Mouse (Mus musculus) MEL (cell line): ENCODE data around the gene Ctc1. TPM values are rescaled to one million over a fixed set of nuclear protein-coding genes. Genes with fewer than 3 reads are reported as not detected.
A peak's percentile ranks its signal among the peaks of the same experiment; 100 is the strongest.

Source experiments
- DNase-seq: peaks from one replicate; pipeline ENCODE4 v3.0.0; 2011; ENCODE audit warnings: low read depth, low spot score
- H3K27ac ChIP-seq: 2 replicates; pipeline ENCODE4 v1.5.1; 2012; ENCODE audit warnings: low read depth, mild to moderate bottlenecking, control low read depth, low read length, moderate library complexity; ENCODE audit not compliant: control insufficient read depth
- H3K27me3 ChIP-seq, 2 experiments: fragments of 150-350 bp in 1 of 2; sonication (generic) in 1 of 2; 2 replicates each; pipeline ENCODE4 v1.6.1; 2012; ENCODE audit warnings: low read length in 2 of 2, mild to moderate bottlenecking in 2 of 2, improper control_type of control experiment in 1 of 2, moderate library complexity in 1 of 2; ENCODE audit not compliant: insufficient read depth in 2 of 2, control insufficient read depth in 1 of 2
- H3K36me3 ChIP-seq, 2 experiments: 2 replicates each; pipeline ENCODE4 v1.6.1; 2012 to 2014; ENCODE audit warnings: low read length in 2 of 2, improper control_type of control experiment in 1 of 2, inconsistent platforms in 1 of 2, mild to moderate bottlenecking in 1 of 2; ENCODE audit not compliant: insufficient read depth in 2 of 2, control insufficient read depth in 1 of 2
- H3K4me1 ChIP-seq, 2 experiments: fragments of 150-350 bp in 1 of 2; sonication (generic) in 1 of 2; 2 replicates each; pipeline ENCODE4 v1.6.1; 2012; ENCODE audit warnings: low read length in 2 of 2, improper control_type of control experiment in 1 of 2, mild to moderate bottlenecking in 1 of 2; ENCODE audit not compliant: insufficient read depth in 2 of 2, control insufficient read depth in 1 of 2
- H3K4me3 ChIP-seq, 2 experiments: fragments of 150-350 bp in 1 of 2; sonication (generic) in 1 of 2; 2 replicates each; pipeline ENCODE4 v1.5.1; 2012; ENCODE audit warnings: low read depth in 2 of 2, low read length in 2 of 2, mild to moderate bottlenecking in 2 of 2, moderate library complexity in 2 of 2, control low read depth in 1 of 2, improper control_type of control experiment in 1 of 2; ENCODE audit not compliant: control insufficient read depth in 1 of 2, insufficient read depth in 1 of 2
- H3K79me2 ChIP-seq: 2 replicates; pipeline ENCODE4 v1.6.1; 2012; ENCODE audit warnings: mild to moderate bottlenecking, low read length, moderate library complexity; ENCODE audit not compliant: control insufficient read depth, poor library complexity, insufficient read depth
- H3K9ac ChIP-seq: 2 replicates; pipeline ENCODE4 v1.6.1; 2012; ENCODE audit warnings: low read depth, mild to moderate bottlenecking, control low read depth, low read length, moderate library complexity; ENCODE audit not compliant: control insufficient read depth, poor library complexity, severe bottlenecking
- H3K9me3 ChIP-seq: fragments of 150-350 bp; sonication (generic); replicated peaks from 2 replicates; pipeline ENCODE4 v1.6.1; 2012; ENCODE audit warnings: mild to moderate bottlenecking, low read length, improper control_type of control experiment, moderate library complexity; ENCODE audit not compliant: insufficient read depth
- ELF1 ChIP-seq: IDR thresholded peaks from 2 replicates; pipeline ENCODE4 v1.6.1; 2014; ENCODE audit warnings: low read depth, mild to moderate bottlenecking, inconsistent platforms, low read length, improper control_type of control experiment, moderate library complexity
- ETS1 ChIP-seq: IDR thresholded peaks from 2 replicates; pipeline ENCODE4 v1.6.1; 2012; ENCODE audit warnings: low read depth, mild to moderate bottlenecking, inconsistent platforms, low read length, improper control_type of control experiment, moderate library complexity
- MAFK ChIP-seq: IDR thresholded peaks from 2 replicates; pipeline ENCODE4 v1.6.1; 2011; ENCODE audit warnings: low read depth, mild to moderate bottlenecking, low read length, improper control_type of control experiment, borderline replicate concordance
- MAX ChIP-seq: IDR thresholded peaks from 2 replicates; pipeline ENCODE4 v1.6.1; 2011; ENCODE audit warnings: low read length, improper control_type of control experiment
- MAZ ChIP-seq: IDR thresholded peaks from 2 replicates; pipeline ENCODE4 v1.6.1; 2012; ENCODE audit warnings: low read depth, mild to moderate bottlenecking, inconsistent platforms, low read length, improper control_type of control experiment
- MXI1 ChIP-seq: IDR thresholded peaks from 2 replicates; pipeline ENCODE4 v1.6.1; 2011; ENCODE audit warnings: mild to moderate bottlenecking, low read depth, low read length, improper control_type of control experiment
- MYB ChIP-seq: IDR thresholded peaks from 2 replicates; pipeline ENCODE4 v1.6.1; 2011; ENCODE audit warnings: mild to moderate bottlenecking, low read depth, low read length, improper control_type of control experiment
- NELFE ChIP-seq: IDR thresholded peaks from 2 replicates; pipeline ENCODE4 v1.6.1; 2011; ENCODE audit warnings: low read depth, low read length, improper control_type of control experiment
- NRF1 ChIP-seq: IDR thresholded peaks from 2 replicates; pipeline ENCODE4 v1.6.1; 2014; ENCODE audit warnings: low read depth, mild to moderate bottlenecking, inconsistent platforms, low read length, improper control_type of control experiment, moderate library complexity; ENCODE audit not compliant: poor library complexity, insufficient read depth, severe bottlenecking
- RAD21 ChIP-seq: IDR thresholded peaks from 2 replicates; pipeline ENCODE4 v1.6.1; 2011; ENCODE audit warnings: mild to moderate bottlenecking, low read depth, low read length, improper control_type of control experiment
- SIN3A ChIP-seq: IDR thresholded peaks from 2 replicates; pipeline ENCODE4 v1.6.1; 2012; ENCODE audit warnings: low read length, improper control_type of control experiment, inconsistent platforms
- TBP ChIP-seq: IDR thresholded peaks from 2 replicates; pipeline ENCODE4 v1.8.0; 2011; ENCODE audit warnings: low read depth, low read length, improper control_type of control experiment
- USF2 ChIP-seq, 2 experiments: IDR thresholded peaks; 2 replicates each; pipeline ENCODE4 v1.6.1; 2011 to 2012; ENCODE audit warnings: improper control_type of control experiment in 2 of 2, low read length in 2 of 2, borderline replicate concordance in 1 of 2, inconsistent platforms in 1 of 2, low read depth in 1 of 2, mild to moderate bottlenecking in 1 of 2; ENCODE audit not compliant: insufficient read depth in 1 of 2
- ZKSCAN1 ChIP-seq: IDR thresholded peaks from 2 replicates; pipeline ENCODE4 v1.6.1; 2012; ENCODE audit warnings: low read depth, mild to moderate bottlenecking, inconsistent platforms, low read length, improper control_type of control experiment, moderate library complexity
- ZNF384 ChIP-seq: IDR thresholded peaks from 2 replicates; pipeline ENCODE4 v1.6.1; 2012; ENCODE audit warnings: low read depth, mild to moderate bottlenecking, inconsistent platforms, low read length, improper control_type of control experiment
- polyA plus RNA-seq, 2 experiments: library from polyadenylated mRNA; stranded (reverse) in 1 of 2; unstranded in 1 of 2; fragments of >175 nt in 1 of 2; fragments of >200 nt in 1 of 2; gene quantifications; 2 replicates each; pipeline versions ENCODE4 v1.2.1 to v1.2.4; 2012; ENCODE audit warnings: low replicate concordance in 2 of 2, low read depth in 1 of 2; ENCODE audit not compliant: insufficient read length in 2 of 2, insufficient read depth in 1 of 2, missing spikeins in 1 of 2
- total RNA-seq: library from RNA; depleted of rRNA; stranded (reverse); fragments of 300-350 nt; gene quantifications from 2 replicates; pipeline ENCODE4 v1.2.3, GENCODE M21; 2012

Gene Ctc1
- total and polyA plus RNA-seq, 3 experiments: 16.0 to 59.1 TPM; not detected in 1

DNA sequence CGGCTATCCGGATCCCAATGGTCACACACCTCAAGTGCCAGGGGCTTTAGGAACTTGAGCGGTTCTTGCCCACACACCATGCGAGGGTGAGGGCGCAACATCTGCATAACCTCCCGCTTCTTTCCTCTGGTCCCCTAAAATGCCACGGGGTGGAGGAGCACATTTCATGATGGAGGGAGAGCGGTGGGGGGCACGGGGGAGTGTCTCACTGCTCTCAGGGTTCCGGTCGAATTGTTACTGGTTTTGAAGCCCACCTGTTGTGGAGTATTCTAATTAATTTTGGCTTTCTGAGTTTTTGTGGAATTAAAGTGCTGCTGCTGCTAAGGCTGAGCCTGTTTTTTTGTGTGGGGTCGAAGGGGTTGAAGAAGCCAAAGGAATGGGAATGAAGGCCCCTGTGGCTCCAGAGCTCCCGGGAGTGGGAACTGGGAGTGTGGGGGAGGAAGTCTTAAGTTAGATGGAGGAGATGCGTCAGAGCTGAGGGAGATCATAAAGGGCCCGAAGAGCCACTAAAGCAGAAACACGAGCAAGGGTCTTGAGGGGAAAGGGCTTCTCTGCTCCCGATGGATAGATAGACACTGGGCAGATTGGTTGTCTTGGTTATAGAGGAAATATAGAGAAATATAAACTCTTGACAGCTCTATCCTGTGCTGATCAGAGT, 45.7 kb downstream of the Ctc1 start:
- Histone ChIP-seq H3K36me3 (peaks cover 0 to 6% of the 10 kb centered on the region in 2 experiments; a peak in 2 of 4 replicates), H3K27ac (no peak overlapping the region), H3K4me1 (peaks cover 0 to 13% of the 10 kb centered on the region in 2 experiments; a peak in 2 of 4 replicates), H3K9ac (peak overlapping the region; percentile 80), H3K79me2 (peaks cover 10% of the 10 kb centered on the region; the same call in 1 of the 2 replicates), H3K27me3 (no peaks in the 10 kb centered on the region), H3K9me3 (no peaks in the 10 kb centered on the region), H3K4me3 (peak overlapping the region; percentile 84 to 87)
- TF ChIP-seq NRF1: no peak
- no peak for TF ChIP-seq NELFE
- TF ChIP-seq ETS1: no peak; the same call in 1 of the 2 replicates
- TF ChIP-seq MAX: no peak
- 0 out of 2 replicates have a peak, but pooled peaks have one; percentile 24 for TF ChIP-seq SIN3A
- no peak for TF ChIP-seq MAFK
- TF ChIP-seq MAZ: 0 out of 2 replicates have a peak, but pooled peaks have one; percentile 15
- DNase-seq: peak; percentile 64

DNA sequence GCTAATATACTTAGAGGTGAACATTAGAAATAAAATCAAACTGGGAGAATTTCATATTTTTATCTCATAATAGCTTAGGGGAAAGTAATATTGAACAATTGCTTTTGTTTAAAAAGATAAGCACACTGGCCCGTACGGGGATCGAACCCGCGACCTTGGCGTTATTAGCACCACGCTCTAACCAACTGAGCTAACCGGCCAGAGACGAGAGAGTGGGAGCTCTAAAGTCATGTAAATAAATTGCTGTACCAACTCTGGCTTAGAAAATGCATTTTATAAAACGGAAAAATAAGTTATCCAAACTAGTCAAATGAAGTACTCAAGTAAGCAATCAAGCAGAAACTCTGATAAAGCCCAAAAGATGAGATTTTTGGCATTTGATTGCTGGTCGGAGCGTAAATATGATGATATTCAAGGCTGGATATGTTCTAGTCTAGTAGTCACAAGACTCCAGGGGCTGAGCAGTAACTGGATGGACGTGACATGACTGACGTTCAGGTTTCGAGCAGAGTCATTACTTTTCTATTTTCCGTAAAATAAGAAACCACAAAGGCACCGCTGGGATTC, 46.6 kb downstream of the Ctc1 start:
- peak overlapping the region; percentile 80 for H3K9ac ChIP-seq
- H3K79me2 ChIP-seq: peaks cover 10% of the 10 kb centered on the region; the same call in 1 of the 2 replicates
- peaks cover 0 to 8% of the 10 kb centered on the region in 2 experiments; a peak in 2 of 4 replicates for H3K36me3 ChIP-seq
- H3K27me3 ChIP-seq: no peaks in the 10 kb centered on the region
- H3K4me3 ChIP-seq: peak overlapping the region; percentile 53 to 87
- TF ChIP-seq MXI1: peak; percentile 72
- no peak for TF ChIP-seq ZNF384
- TF ChIP-seq SIN3A: peak; percentile 70
- TF ChIP-seq MAX: no peak
- TF ChIP-seq USF2 (IDR thresholded peaks at IDR 0.05; ENCODE audit: borderline replicate concordance in 1 of 2, insufficient read depth in 1 of 2, low read depth in 1 of 2, low read length in 2 of 2): no peak
- no peak for TF ChIP-seq NELFE
- TF ChIP-seq MAFK: peak; percentile 93
- TF ChIP-seq ZKSCAN1: no peak
- peak; percentile 98 for TF ChIP-seq TBP
- no peak for TF ChIP-seq RAD21
- no peak for TF ChIP-seq MYB
- peak; percentile 60; the same call in 1 of the 2 replicates for TF ChIP-seq ELF1
- peak overlapping the region; percentile 64 for H3K27ac ChIP-seq
- peaks cover 0 to 13% of the 10 kb centered on the region in 2 experiments; a peak in 2 of 4 replicates for H3K4me1 ChIP-seq
- peak; percentile 84 for DNase-seq
- no peaks in the 10 kb centered on the region for H3K9me3 ChIP-seq
